Mouse (Mus musculus): ENCODE measurements around the gene Oaz2.
"Not testable (repeated sequence)": the region's sequence is repeated elsewhere in the genome, so short reads cannot be mapped to it uniquely, and the experiment has no call there.

Gene Oaz2

GRCm38 (mm10) chr9:65651957-65652356 is 15.8 kb upstream of the Oaz2 start:
- DNase-seq (ENCODE audit: low read depth) = not testable (repeated sequence)

- DNase-seq (ENCODE audit: low read depth) = no peak
Measured at GRCm38 (mm10) chr9:65653741-65654140, 14.1 kb upstream of the Oaz2 start.

DNA sequence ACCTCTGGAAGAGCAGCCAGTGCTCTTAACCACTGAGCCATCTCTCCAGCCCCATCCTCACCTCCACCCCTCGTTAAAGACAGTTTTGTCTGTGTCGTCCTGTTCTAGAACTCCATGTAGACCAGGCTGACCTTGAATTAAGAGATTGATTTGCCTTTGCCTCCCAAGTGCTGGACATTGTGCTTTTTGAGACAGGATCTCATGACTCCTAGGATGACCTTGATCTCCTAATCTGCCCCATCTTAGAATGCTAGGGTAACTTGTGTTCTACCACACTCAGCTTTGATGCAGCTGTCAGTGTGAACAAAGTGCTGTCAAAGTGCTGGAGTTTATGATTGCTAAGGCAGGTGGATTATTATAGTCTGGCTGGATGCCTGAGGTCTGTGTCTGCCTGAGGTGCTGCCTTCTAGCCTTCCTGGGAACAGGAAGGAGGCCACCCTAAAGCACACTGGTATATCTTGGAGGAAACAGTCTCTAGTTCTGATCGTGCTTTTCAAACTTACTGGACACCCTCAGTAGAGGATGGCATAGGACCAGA is 13.0 kb upstream of the Oaz2 start:
- DNase-seq (ENCODE audit: low read depth) = no peak

DNA sequence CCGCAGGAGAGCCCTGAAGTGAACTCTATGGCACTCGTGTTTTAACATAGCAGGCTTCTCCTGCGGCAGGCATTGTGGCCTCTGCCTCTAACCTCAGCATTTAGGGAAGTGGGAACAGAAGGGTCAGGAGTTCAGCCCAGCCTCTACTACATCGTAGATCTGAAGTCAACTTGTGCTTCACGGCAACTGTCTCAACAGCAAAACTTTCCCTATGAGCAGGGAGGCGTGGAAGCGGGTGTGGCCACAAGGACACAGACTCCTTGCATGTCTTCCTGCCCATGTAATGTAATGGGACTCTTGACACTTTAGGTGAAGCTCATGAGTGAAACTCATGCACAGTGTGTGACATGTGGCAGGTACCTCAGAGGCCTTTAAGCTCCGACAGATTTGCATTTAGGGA is 12.3 kb upstream of the Oaz2 start:
- no peak for DNase-seq (ENCODE audit: low read depth)

DNA sequence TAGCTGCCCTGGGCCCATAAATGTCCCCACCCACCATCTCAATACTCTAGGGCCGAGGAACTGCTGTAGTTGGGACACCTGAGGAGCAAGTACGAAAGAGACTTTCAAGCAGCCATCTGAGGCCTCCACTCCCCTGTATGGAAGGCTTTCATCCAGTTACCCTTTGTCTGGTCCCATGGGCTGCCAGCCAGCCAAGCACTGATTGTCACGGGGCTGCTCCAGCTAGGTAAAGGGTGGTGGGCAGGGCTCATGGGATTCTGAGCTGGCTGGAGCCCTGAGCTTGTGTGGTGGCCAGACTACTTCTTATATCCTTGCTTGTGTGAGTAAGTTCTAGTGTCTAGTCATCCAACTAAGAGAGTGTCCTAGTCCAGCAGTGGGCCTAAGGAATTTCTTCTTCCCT is 10.6 kb upstream of the Oaz2 start:
- no peak for DNase-seq (ENCODE audit: low read depth)

DNA sequence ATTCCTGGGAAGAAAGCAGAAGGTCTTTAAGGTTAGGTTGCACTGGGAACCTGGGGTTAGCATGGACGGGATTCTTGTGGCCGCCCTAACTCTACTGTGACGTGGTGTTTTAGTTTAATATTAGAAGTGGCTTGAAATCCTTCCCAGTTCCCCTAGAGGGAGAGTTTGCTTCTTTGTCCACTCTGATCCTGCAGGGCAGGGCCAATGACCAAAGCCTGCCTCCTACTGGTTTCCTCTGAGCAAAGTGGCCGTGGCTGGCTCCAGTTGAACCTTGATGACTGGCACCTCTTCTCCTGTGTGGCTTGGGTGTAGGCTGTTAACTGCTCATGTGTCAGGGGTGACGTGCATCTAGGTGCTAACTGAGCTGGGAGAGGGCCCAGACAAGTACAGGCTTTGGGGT is 6.8 kb upstream of the Oaz2 start:
- DNase-seq (ENCODE audit: low read depth) = no peak

DNA sequence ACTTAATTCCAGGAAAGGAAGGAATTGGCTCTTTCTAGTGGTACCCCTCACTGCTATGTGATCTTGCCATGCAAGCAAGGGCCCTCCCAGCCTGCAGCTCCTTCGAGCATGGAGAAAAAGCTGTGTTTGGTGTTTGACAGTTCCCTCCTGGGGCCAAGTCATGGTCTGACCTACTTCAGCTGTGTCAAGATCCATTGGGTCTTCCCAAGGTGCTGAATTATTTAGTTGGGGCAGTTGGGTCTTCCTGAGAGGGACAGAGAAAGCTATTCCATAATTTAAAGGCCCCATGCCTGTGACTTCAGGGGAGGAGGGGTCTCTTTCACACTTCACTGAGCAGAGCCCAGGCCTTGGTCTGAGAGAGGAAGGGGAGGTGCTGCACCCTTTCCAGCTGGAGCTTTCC is 6.3 kb upstream of the Oaz2 start:
- DNase-seq (ENCODE audit: low read depth) = no peak

DNA sequence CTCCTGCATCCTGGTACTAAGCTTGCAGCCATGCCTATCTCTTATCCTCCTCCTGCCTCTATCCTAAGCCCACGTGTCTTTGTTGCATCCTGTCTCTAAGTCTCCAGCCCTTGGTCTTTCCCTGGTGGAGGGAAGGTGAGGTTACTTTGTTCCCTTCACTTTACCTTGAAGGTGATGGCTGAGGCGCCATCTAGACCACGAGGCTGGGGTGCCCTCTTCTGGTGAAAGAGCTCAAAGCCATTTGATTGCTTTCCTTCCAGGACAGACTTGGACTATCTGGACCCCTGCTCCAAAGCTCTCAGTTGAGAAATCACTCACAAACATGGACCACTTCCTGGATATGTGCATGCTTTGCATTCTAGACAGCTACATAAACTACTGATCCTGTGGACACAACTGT is 3.6 kb upstream of the Oaz2 start:
- DNase-seq (ENCODE audit: low read depth) = peak; percentile 73

DNA sequence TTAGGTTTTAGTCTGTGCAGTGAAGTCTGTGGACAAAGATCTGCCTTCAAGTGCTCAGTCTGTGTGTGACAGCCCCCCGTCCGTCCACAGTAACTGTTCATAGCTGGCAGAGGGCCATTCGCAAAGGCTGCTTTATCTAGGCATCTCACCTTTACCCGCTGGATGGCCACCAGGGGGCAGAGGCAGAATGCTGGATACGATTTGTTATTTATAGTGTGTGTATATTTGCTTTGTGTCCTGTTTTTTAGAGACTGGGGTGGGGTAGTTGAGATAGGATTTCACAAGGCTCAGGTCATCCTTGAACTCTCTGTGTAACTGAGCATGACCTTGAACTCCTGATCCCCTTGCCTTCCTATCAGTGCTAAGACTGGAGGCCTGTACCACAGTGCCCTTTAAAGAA is 1.8 kb upstream of the Oaz2 start:
- peak; percentile 76 for DNase-seq (ENCODE audit: low read depth)

DNA sequence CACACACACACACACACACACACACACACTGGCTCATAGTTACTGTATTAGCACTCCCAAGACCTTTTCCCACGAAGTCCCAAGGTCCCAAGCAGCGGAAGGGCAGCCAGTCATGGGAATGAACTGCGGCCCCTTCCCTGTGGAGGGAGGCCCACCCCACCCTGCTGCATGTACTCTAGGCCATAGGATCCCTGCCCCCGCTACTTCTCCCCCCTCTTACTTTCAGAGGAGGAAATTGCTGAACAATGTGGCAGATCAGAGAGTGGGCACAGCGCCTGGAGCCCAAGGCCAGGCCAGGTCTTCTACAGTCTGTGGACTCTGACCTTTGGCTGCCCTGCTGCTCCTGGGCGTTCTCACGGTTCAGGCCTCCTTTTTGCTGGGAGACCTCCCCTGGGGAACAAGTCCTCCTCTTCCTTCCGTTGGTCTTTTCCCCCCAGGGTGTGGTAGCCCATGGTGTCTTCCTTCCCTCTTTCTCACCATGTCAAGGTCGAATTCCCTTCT is 3.7 kb downstream of the Oaz2 start:
- DNase-seq (ENCODE audit: low read depth) = no peak

- no peak for DNase-seq (ENCODE audit: low read depth)
Measured at GRCm38 (mm10) chr9:65672996-65673395, 5.2 kb downstream of the Oaz2 start.

DNA sequence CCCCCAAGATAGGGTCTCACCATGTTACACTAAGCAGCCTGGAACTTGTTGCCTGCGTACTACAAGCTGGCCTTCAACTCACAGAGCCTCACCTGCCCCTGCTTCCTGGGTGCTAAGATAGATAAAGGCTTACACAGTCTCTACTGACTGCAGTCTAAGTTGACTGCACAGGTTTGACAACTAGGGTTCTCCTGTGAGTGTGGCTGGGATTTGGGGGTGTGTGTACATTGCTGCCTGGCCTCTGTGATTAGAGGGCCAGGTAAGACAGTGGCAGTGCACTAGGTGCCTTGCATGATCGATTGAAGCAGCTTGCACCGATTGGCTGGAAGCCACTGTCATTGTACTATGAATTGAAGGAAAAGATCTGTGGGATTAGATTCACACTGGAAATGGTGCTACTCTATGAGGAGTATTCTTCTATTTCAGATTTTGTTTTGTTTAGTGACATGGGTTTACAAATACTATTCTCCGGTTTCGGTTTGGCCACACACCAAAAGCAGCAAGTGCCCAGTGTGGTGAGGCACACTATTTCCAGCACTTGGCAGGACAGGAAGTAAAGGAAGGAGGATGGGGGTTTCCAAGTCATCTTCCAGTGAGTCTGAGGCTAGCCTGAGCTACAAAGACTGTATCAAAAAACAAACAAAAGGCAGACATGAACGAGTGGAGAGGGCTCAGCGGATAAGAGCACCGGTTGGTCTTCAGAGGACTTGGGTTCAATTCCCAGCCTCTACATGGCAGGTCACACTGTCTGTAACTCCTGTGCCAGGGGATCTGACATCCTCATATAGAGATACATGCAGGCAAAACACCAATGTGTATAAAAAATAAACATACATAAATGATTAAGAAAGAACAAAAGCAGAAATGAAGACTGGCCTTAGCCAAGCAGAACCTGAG is 7.9 kb downstream of the Oaz2 start:
- no peak for DNase-seq (ENCODE audit: low read depth)

GRCm38 (mm10) chr9:65676358-65677118 is 8.7 kb downstream of the Oaz2 start:
- DNase-seq (ENCODE audit: low read depth) = peak; percentile 96

DNA sequence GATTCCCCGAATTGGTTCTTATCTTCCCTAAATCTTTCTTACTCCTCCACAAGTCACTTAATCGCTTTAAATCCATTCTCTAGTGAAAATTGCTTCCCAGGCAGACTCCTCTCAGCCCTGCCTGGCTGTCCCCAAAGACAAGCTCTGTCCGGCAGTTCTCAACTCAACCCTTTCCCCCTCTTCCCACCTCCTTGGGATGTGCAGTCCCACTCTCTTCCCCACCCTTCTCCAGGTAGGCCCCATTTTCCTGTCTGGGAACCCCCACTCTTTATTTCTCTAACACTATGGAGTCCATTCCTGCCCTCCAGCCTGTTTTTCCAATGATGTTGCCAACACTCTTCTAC is 9.3 kb downstream of the Oaz2 start:
- no peak for DNase-seq (ENCODE audit: low read depth)

DNA sequence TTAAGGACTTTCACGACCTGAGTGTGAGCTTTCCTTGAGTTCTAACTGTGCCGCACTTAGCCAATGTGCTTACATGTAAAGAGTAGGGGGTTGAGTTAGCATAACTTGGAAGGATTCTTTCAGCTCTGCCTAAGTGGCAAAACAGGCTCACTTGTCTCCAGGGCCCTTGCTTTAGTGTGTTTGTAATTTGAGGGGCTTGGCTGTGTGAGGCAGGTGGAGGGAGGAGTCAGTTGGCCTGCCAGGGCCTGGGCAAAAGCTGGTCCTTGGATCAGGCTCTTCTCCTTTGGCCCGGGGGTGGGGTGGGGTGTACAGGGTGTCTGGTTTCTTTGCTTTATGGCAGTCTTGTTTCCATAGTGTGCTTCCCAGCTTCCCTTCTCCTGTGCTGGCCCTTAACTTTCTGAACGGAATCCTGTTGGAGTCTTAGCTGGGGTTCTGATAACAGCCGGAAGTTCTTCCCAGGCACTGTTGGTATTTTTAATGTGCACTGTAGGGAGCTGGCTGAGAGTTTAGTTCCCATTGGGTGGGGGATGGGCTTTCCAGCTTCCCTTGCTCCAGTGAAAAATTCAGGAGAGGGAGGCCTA is 11.5 kb downstream of the Oaz2 start:
- no peak for DNase-seq (ENCODE audit: low read depth)

- DNase-seq (ENCODE audit: low read depth) = no peak
Measured at GRCm38 (mm10) chr9:65680938-65681633, 13.3 kb downstream of the Oaz2 start.

DNA sequence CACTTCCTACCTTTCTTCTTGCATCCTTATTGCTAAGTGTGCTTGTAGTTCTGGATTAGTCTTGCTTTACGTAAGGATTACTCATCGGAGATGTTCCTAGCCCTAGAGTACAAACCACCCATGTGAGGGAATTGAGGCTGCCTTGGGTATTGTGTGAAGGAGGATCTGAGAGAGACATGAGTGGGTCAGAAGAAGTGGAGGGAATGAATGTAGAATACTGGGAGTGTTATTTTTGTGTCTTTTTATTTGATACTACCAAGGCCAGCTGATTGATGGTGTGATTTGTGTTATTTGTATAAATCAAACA is 13.8 kb downstream of the Oaz2 start:
- DNase-seq (ENCODE audit: low read depth) = no peak

- DNase-seq (ENCODE audit: low read depth) = no peak
Measured at GRCm38 (mm10) chr9:65682183-65682582, 14.4 kb downstream of the Oaz2 start.

- DNase-seq (ENCODE audit: low read depth) = peak; percentile 64
Measured at GRCm38 (mm10) chr9:65682994-65683393, 15.2 kb downstream of the Oaz2 start.

- DNase-seq (ENCODE audit: low read depth) = no peak
Measured at GRCm38 (mm10) chr9:65684704-65685103, 16.9 kb downstream of the Oaz2 start.

DNA sequence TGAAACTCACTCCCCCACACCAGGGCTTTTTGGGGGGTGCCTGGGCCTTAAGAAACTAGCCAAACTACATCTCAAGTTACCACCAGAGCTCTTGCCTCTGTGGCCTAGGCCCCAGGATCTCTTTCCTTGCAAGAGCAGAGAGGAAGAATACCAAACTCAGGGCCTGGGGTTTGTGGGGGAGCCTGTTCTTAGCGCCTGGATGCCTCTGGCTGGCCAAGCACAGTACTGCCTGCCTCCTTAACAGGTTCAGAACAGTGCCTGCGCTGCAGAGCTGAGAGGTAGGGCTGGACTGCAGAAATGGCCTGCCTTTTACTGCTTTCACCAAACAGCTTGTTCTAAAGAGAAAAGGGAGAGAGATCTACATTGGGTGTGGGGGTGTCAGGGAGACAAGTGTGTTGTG is 22.1 kb downstream of the Oaz2 start:
- DNase-seq (ENCODE audit: low read depth) = not testable (repeated sequence)

DNA sequence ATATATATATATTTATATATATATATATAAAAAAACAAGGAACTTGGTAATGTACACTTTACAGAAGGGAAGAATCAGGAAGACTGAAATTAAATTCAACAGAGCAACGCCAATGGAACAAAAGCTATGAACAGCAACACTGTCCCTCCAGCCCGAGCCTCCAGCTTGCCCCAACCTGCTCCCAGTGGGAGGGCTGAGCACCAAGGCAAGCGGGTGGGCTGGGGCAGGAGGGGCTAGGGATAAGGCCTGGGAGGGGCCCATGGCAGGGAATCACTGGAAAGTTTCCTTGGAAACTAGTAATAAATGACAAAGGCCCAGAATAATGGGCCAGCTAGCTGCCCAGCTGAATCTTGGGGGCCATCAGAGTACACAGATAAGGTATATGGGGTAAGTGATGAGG is 24.7 kb downstream of the Oaz2 start:
- DNase-seq (ENCODE audit: low read depth) = no peak

All from induced T-regulatory cell, adult 2 months (primary cell).